Mouse (Mus musculus) midbrain, embryonic 15.5 days (tissue): ENCODE results near the gene Fnip2. TPM values are rescaled to one million over a fixed set of nuclear protein-coding genes. Genes with fewer than 3 reads are reported as not detected.

ENCODE experiments used
- ATAC-seq: fragments of 200-750 bp; cut with Nextera tagmentation; replicated peaks from 2 replicates; pipeline ENCODE4 v1.8.0; 2017; ENCODE audit warnings: moderate TSS enrichment
- H3K27ac ChIP-seq: fragments of 300-500 bp; sonication (generic); 2 replicates; pipeline ENCODE4 v1.5.1; 2015; ENCODE audit warnings: mild to moderate bottlenecking, inconsistent platforms
- H3K27me3 ChIP-seq: fragments of 300-500 bp; sonication (generic); replicated peaks from 2 replicates; pipeline ENCODE4 v1.6.1; 2015; ENCODE audit warnings: inconsistent platforms
- H3K36me3 ChIP-seq: fragments of 300-500 bp; sonication (generic); replicated peaks from 2 replicates; pipeline ENCODE4 v1.6.1; 2015; ENCODE audit warnings: inconsistent platforms
- H3K4me1 ChIP-seq: fragments of 300-500 bp; sonication (generic); 2 replicates; pipeline ENCODE4 v1.6.1; 2015; ENCODE audit warnings: inconsistent platforms
- H3K4me2 ChIP-seq: fragments of 300-500 bp; sonication (generic); 2 replicates; pipeline ENCODE4 v1.6.1; 2015; ENCODE audit warnings: inconsistent platforms, mild to moderate bottlenecking, moderate library complexity
- H3K4me3 ChIP-seq: fragments of 300-500 bp; sonication (generic); 2 replicates; pipeline ENCODE4 v1.5.1; 2015; ENCODE audit warnings: mild to moderate bottlenecking, inconsistent platforms
- H3K9ac ChIP-seq: fragments of 300-500 bp; sonication (generic); 2 replicates; pipeline ENCODE4 v1.6.1; 2015; ENCODE audit warnings: mild to moderate bottlenecking, inconsistent platforms
- H3K9me3 ChIP-seq: fragments of 300-500 bp; sonication (generic); 2 replicates; pipeline ENCODE4 v1.6.1; 2016; ENCODE audit warnings: inconsistent platforms
- WGBS: fragments of 180-500 bp; shearing (Covaris S2); methylation state at CpG from one replicate; pipeline ENCODE4 v1.1.7; 2015; ENCODE audit warnings: mixed read lengths; 5-methylcytosine and 5-hydroxymethylcytosine counted together
- polyA plus RNA-seq: library from polyadenylated mRNA; unstranded; fragments of >200 nt; fragmentation: Nextera tagmentation; extraction: Ambion mirVana; gene quantifications from 2 replicates; pipeline ENCODE4 v1.2.1, GENCODE M21; 2015

Gene Fnip2
- polyA plus RNA-seq, 1 experiment from 2014 or later: 10.0 TPM

GRCm38 (mm10) chr3:79488025-79488424 is 79.6 kb downstream of the Fnip2 start:
- ATAC-seq: no peak
- Histone ChIP-seq H3K4me1 (no peaks in the 10 kb centered on the region), H3K9ac (no peak overlapping the region), H3K36me3 (peaks cover 19% of the 10 kb centered on the region; the same call in 1 of the 2 replicates), H3K4me3 (no peak overlapping the region), H3K27me3 (no peaks in the 10 kb centered on the region), H3K27ac (no peak overlapping the region), H3K9me3 (0 out of 2 replicates have a peak, but pooled peaks cover 4% of the 10 kb centered on the region), H3K4me2 (no peak overlapping the region)
- WGBS: 94% methylated on average over 7 of the region's 7 CpGs

GRCm38 (mm10) chr3:79484286-79485063 is 83.1 kb downstream of the Fnip2 start:
- ATAC-seq: no peak
- H3K4me1 ChIP-seq: no peaks in the 10 kb centered on the region
- no peak overlapping the region for H3K4me2 ChIP-seq
- H3K9ac ChIP-seq: no peak overlapping the region
- H3K36me3 ChIP-seq: peaks cover 34% of the 10 kb centered on the region
- 0 out of 2 replicates have a peak, but pooled peaks cover 4% of the 10 kb centered on the region for H3K9me3 ChIP-seq
- no peak overlapping the region for H3K4me3 ChIP-seq
- no peak overlapping the region for H3K27ac ChIP-seq
- 91% methylated on average over 16 of the region's 16 CpGs for WGBS
- H3K27me3 ChIP-seq: no peaks in the 10 kb centered on the region

- Histone ChIP-seq H3K4me3 (no peak overlapping the region), H3K36me3 (peaks cover 20% of the 10 kb centered on the region), H3K4me1 (no peaks in the 10 kb centered on the region), H3K27ac (no peak overlapping the region), H3K9ac (no peak overlapping the region), H3K9me3 (0 out of 2 replicates have a peak, but pooled peaks cover 4% of the 10 kb centered on the region), H3K4me2 (no peak overlapping the region), H3K27me3 (no peaks in the 10 kb centered on the region)
- no peak for ATAC-seq
- 80% methylated on average over 4 of the region's 4 CpGs for WGBS
These were observed 88.7 kb downstream of the Fnip2 start for GRCm38 (mm10) chr3:79478880-79479279.

GRCm38 (mm10) chr3:79478400-79478799 is 89.2 kb downstream of the Fnip2 start:
- ATAC-seq: no peak
- Histone ChIP-seq H3K27ac (no peak overlapping the region), H3K9me3 (no peaks in the 10 kb centered on the region), H3K4me3 (no peak overlapping the region), H3K4me1 (no peaks in the 10 kb centered on the region), H3K36me3 (peaks cover 20% of the 10 kb centered on the region), H3K27me3 (no peaks in the 10 kb centered on the region), H3K4me2 (no peak overlapping the region), H3K9ac (no peak overlapping the region)
- 93% methylated on average over 8 of the region's 8 CpGs for WGBS

GRCm38 (mm10) chr3:79475980-79476379 is 91.6 kb downstream of the Fnip2 start:
- ATAC-seq: no peak
- WGBS: 78% methylated on average over 2 of the region's 2 CpGs
- no peak overlapping the region for H3K4me3 ChIP-seq
- H3K9ac ChIP-seq: no peak overlapping the region
- H3K4me1 ChIP-seq: no peaks in the 10 kb centered on the region
- H3K4me2 ChIP-seq: no peak overlapping the region
- peaks cover 18% of the 10 kb centered on the region for H3K36me3 ChIP-seq
- H3K27me3 ChIP-seq: no peaks in the 10 kb centered on the region
- H3K9me3 ChIP-seq: no peaks in the 10 kb centered on the region
- H3K27ac ChIP-seq: no peak overlapping the region

- Histone ChIP-seq H3K4me1 (no peaks in the 10 kb centered on the region), H3K4me2 (no peak overlapping the region), H3K36me3 (0 out of 2 replicates have a peak, but pooled peaks cover 8% of the 10 kb centered on the region), H3K9ac (no peak overlapping the region), H3K4me3 (no peak overlapping the region), H3K27me3 (no peaks in the 10 kb centered on the region), H3K9me3 (no peaks in the 10 kb centered on the region), H3K27ac (no peak overlapping the region)
- peak; percentile 60 for ATAC-seq
- 31% methylated on average over 4 of the region's 4 CpGs for WGBS
These were observed 92.7 kb downstream of the Fnip2 start for GRCm38 (mm10) chr3:79474911-79475310.

- H3K27ac ChIP-seq: no peak overlapping the region
- H3K36me3 ChIP-seq: 0 out of 2 replicates have a peak, but pooled peaks cover 6% of the 10 kb centered on the region
- no peak overlapping the region for H3K4me2 ChIP-seq
- H3K4me1 ChIP-seq: no peaks in the 10 kb centered on the region
- H3K9ac ChIP-seq: no peak overlapping the region
- WGBS: 97% methylated on average over 5 of the region's 5 CpGs
- H3K27me3 ChIP-seq: no peaks in the 10 kb centered on the region
- no peak overlapping the region for H3K4me3 ChIP-seq
- H3K9me3 ChIP-seq: no peaks in the 10 kb centered on the region
- no peak for ATAC-seq
These were observed 95.2 kb downstream of the Fnip2 start for GRCm38 (mm10) chr3:79472362-79472761.

GRCm38 (mm10) chr3:79469440-79469839 is 98.2 kb downstream of the Fnip2 start:
- 97% methylated on average over 5 of the region's 5 CpGs for WGBS
- H3K4me2 ChIP-seq: no peak overlapping the region
- H3K4me3 ChIP-seq: no peak overlapping the region
- no peak overlapping the region for H3K9ac ChIP-seq
- H3K27me3 ChIP-seq: no peaks in the 10 kb centered on the region
- no peaks in the 10 kb centered on the region for H3K4me1 ChIP-seq
- ATAC-seq: no peak
- no peak overlapping the region for H3K27ac ChIP-seq
- no peaks in the 10 kb centered on the region for H3K9me3 ChIP-seq
- H3K36me3 ChIP-seq: 0 out of 2 replicates have a peak, but pooled peaks cover 3% of the 10 kb centered on the region

- ATAC-seq: no peak
- Histone ChIP-seq H3K36me3 (peaks cover 19% of the 10 kb centered on the region; the same call in 1 of the 2 replicates), H3K27me3 (no peaks in the 10 kb centered on the region), H3K9me3 (no peaks in the 10 kb centered on the region), H3K27ac (no peak overlapping the region), H3K4me2 (no peak overlapping the region), H3K4me1 (no peaks in the 10 kb centered on the region), H3K4me3 (no peak overlapping the region), H3K9ac (no peak overlapping the region)
- WGBS: 92% methylated on average over 14 of the region's 14 CpGs
These were observed 108.8 kb downstream of the Fnip2 start for GRCm38 (mm10) chr3:79458651-79459275.

GRCm38 (mm10) chr3:79455761-79456160 is 111.8 kb downstream of the Fnip2 start:
- Histone ChIP-seq H3K4me1 (no peaks in the 10 kb centered on the region), H3K9me3 (no peaks in the 10 kb centered on the region), H3K27ac (no peak overlapping the region), H3K4me3 (no peak overlapping the region), H3K36me3 (peaks cover 6% of the 10 kb centered on the region; the same call in 1 of the 2 replicates), H3K4me2 (no peak overlapping the region), H3K27me3 (no peaks in the 10 kb centered on the region), H3K9ac (no peak overlapping the region)
- no peak for ATAC-seq
- WGBS: 77% methylated on average over 11 of the region's 11 CpGs

- Histone ChIP-seq H3K9me3 (no peaks in the 10 kb centered on the region), H3K4me2 (no peak overlapping the region), H3K9ac (no peak overlapping the region), H3K27me3 (no peaks in the 10 kb centered on the region), H3K36me3 (no peaks in the 10 kb centered on the region), H3K4me3 (no peak overlapping the region), H3K4me1 (no peaks in the 10 kb centered on the region), H3K27ac (no peak overlapping the region)
- ATAC-seq: 0 out of 2 replicates have a peak, but pooled peaks have one; percentile 41
- WGBS: 21% methylated on average over 14 of the region's 14 CpGs
These were observed 114.8 kb downstream of the Fnip2 start for GRCm38 (mm10) chr3:79452696-79453263.

- no peaks in the 10 kb centered on the region for H3K9me3 ChIP-seq
- no peak overlapping the region for H3K9ac ChIP-seq
- no peaks in the 10 kb centered on the region for H3K4me1 ChIP-seq
- H3K27ac ChIP-seq: no peak overlapping the region
- H3K27me3 ChIP-seq: no peaks in the 10 kb centered on the region
- 85% methylated on average over 7 of the region's 7 CpGs for WGBS
- ATAC-seq: no peak
- no peak overlapping the region for H3K4me2 ChIP-seq
- H3K36me3 ChIP-seq: no peaks in the 10 kb centered on the region
- H3K4me3 ChIP-seq: no peak overlapping the region
These were observed 118.2 kb downstream of the Fnip2 start for GRCm38 (mm10) chr3:79449361-79449760.
